Mouse (Mus musculus) embryonic facial prominence, embryonic 13.5 days (tissue): ENCODE measurements at regions not wholly inside any gene's neighbourhood (a gene's known extent, or its start where the extent isn't known, plus 50 kb on each side); places are given as distances from the start of the nearest gene placed in this dataset. TPM values are rescaled to one million over a fixed set of nuclear protein-coding genes. Genes with fewer than 3 reads are reported as not detected.

Source experiments
- ATAC-seq: fragments of 200-750 bp; cut with Nextera tagmentation; 2 replicates; pipeline ENCODE4 v1.8.0; 2017; ENCODE audit warnings: low read depth; ENCODE audit not compliant: insufficient number of reproducible peaks, insufficient read depth, low FRiP score, low TSS enrichment
- H3K27ac ChIP-seq: fragments of 300-500 bp; sonication (generic); 2 replicates; pipeline ENCODE4 v1.5.1; 2015; ENCODE audit warnings: moderate library complexity, mild to moderate bottlenecking, inconsistent platforms
- H3K27me3 ChIP-seq: fragments of 300-500 bp; sonication (generic); 2 replicates; pipeline ENCODE4 v1.6.1; 2015; ENCODE audit warnings: mild to moderate bottlenecking, inconsistent platforms
- H3K36me3 ChIP-seq: fragments of 300-500 bp; sonication (generic); 2 replicates; pipeline ENCODE4 v1.6.1; 2015; ENCODE audit warnings: mild to moderate bottlenecking, inconsistent platforms
- H3K4me1 ChIP-seq: fragments of 300-500 bp; sonication (generic); 2 replicates; pipeline ENCODE4 v1.6.1; 2015; ENCODE audit warnings: inconsistent platforms
- H3K4me2 ChIP-seq: fragments of 300-500 bp; sonication (generic); 2 replicates; pipeline ENCODE4 v1.6.1; 2015; ENCODE audit warnings: moderate library complexity, mild to moderate bottlenecking, inconsistent platforms
- H3K4me3 ChIP-seq: fragments of 300-500 bp; sonication (generic); 2 replicates; pipeline ENCODE4 v1.5.1; 2015; ENCODE audit warnings: mild to moderate bottlenecking, inconsistent platforms
- H3K9ac ChIP-seq: fragments of 300-500 bp; sonication (generic); 2 replicates; pipeline ENCODE4 v1.6.1; 2015; ENCODE audit warnings: mild to moderate bottlenecking, inconsistent platforms
- H3K9me3 ChIP-seq: fragments of 300-500 bp; sonication (generic); 2 replicates; pipeline ENCODE4 v1.6.1; 2016; ENCODE audit warnings: inconsistent platforms
- WGBS: fragments of 180-500 bp; shearing (Covaris S2); methylation state at CpG from one replicate; pipeline ENCODE4 v1.1.7; 2015; ENCODE audit warnings: mixed read lengths; 5-methylcytosine and 5-hydroxymethylcytosine counted together
- microRNA-seq: library from miRNA; unstranded; fragments of <30 nt; microRNA quantifications from one replicate; pipeline ENCODE4, GENCODE M21; 2016

DNA sequence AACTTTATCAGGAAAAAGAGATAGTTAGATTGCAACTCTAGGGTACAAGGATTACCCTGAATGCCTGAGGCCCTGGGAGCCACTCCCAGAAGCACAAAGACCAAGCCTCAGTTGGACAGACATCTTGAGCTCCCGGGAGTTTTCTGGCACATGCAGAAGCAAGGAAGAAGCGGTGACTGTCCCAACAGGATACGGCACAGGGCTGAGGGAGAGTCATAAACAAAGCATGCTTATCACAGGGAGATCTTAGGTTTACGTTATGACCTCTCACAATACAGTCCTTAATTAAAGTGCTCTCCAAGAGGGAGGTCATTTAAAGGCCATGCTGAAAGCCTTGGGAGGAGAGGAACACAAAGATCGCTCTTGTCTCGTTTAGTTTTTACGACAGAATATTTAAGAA is 143.1 kb downstream of the Gm11361 start:
- no peak for ATAC-seq

More for the DNA sequence above, 143.1 kb downstream of the Gm11361 start:
- Histone ChIP-seq H3K4me1 (peaks cover 9% of the 10 kb centered on the region; the same call in 1 of the 2 replicates), H3K9ac (no peak overlapping the region), H3K4me3 (no peak overlapping the region), H3K36me3 (no peaks in the 10 kb centered on the region), H3K27ac (no peak overlapping the region), H3K27me3 (no peaks in the 10 kb centered on the region), H3K4me2 (no peak overlapping the region), H3K9me3 (no peaks in the 10 kb centered on the region)
- WGBS: 20% methylated on average over 7 of the region's 7 CpGs

Small RNAs in the stretch of these regions (microRNA-seq; reads per million reads assigned to microRNA genes)
- gene Mir6368: not detected
